Mouse (Mus musculus) cerebellum, adult 2 months (tissue): ENCODE results near the gene Tenm2.

Source experiments
- CTCF ChIP-seq: fragments of 200-500 bp; IDR thresholded peaks from 2 replicates; pipeline ENCODE4 v1.5.1; 2011; ENCODE audit warnings: low read depth, mild to moderate bottlenecking, control low read depth, low read length, moderate library complexity, borderline replicate concordance; ENCODE audit not compliant: insufficient read depth
- POLR2A ChIP-seq: fragments of 200-500 bp; IDR thresholded peaks from 2 replicates; pipeline ENCODE4 v1.6.1; 2011; ENCODE audit warnings: low read length, control low read depth, borderline replicate concordance; ENCODE audit not compliant: insufficient read depth

- TF ChIP-seq POLR2A (no peak), CTCF (no peak)
These were observed 933.7 kb downstream of the Tenm2 start for GRCm38 (mm10) chr11:36302096-36302495.
